Mouse (Mus musculus): ENCODE results near the gene Cdipt.

Cdipt gene

DNA sequence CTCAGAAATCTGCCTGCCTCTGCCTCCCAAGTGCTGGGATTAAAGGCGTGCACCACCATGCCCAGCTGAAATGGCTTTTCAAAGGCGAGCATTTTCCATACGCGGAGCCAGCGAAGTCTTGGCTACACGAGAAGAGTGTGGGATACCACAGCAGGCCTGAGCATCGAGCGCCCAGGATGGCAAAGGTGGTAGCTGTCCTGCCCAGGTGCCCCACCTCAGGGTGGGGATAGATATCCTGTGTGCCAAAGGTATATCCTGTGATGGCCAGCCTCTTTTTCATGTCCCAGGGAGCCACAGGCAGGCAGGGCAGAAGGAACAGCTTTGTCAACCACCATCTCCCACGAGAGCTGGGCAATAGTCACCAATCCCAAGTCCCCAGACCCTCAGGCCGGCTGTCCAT lies 37.1 kb downstream of the Cdipt start:
- 93% methylated on average over 10 of the region's 10 CpGs for WGBS

DNA sequence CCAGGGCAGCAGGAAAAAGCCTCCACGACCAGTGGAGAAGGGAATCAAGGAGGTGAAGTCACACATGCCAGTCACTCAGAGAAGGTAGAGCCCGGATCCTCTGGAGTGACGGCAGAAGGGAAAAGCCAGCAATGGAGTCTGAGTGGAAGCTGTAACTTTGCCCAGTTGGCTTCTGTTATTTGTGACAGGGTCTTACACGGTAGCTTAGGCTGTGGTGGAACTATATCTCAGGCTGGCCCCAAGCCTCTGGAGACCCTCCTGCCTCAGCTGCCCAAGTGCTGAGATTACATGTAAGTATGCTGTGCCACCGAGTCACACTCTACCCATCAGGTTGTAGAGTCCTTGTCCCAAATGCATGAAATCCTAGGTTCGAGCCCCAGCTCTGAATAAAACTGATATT lies 37.7 kb downstream of the Cdipt start:
- WGBS = 87% methylated on average over 6 of the region's 6 CpGs

- 49% methylated on average over 11 of the region's 11 CpGs for WGBS
These were observed 38.6 kb downstream of the Cdipt start, which contains the start of gene Mvp for GRCm38 (mm10) chr7:127014320-127014719. Mvp (minus strand) TSS chr7:127014621.

- 87% methylated on average over 12 of the region's 12 CpGs for WGBS
These were observed 39.3 kb downstream of the Cdipt start for GRCm38 (mm10) chr7:127014993-127015392.

- WGBS = 3% methylated on average over 10 of the region's 10 CpGs
These were observed 40.4 kb downstream of the Cdipt start for GRCm38 (mm10) chr7:127016081-127016480.

DNA sequence TGATC lies 40.6 kb downstream of the Cdipt start, which contains the start of gene Pagr1b:
Gene Pagr1b, minus strand, starts transcription at position 4 of the 5 bp plus-strand sequence.

DNA sequence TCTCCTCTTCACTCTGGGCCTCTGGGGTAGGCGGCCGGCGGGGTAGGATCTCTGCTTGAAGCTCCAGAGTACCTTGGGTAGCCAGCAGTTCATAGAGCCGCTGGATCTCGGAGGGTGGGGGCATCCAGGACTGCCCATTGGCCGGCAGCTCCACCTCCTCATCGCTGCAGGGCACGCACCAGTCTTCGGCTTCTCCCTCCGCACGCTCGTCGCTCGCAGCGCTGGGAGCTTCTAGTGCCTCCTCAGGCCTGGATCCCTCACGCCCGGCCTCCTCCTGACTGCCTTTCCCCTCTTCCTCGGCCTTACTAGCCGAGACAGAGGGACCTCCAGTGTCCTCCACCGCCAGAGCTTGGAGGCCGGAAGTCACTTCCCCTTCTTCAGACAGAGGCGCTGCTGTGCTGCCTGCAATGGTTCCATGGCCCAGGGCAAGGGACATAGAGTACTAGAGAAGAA lies 40.8 kb downstream of the Cdipt start:
- 2% methylated on average over 22 of the region's 22 CpGs for WGBS

GRCm38 (mm10) chr7:127016971-127017949 lies 41.5 kb downstream of the Cdipt start, which contains the start of gene Pagr1a:
Pagr1a (minus strand) TSS chr7:127017352.
- WGBS = under 1% methylated on average over 39 of the region's 39 CpGs

- WGBS = 33% methylated on average over 6 of the region's 6 CpGs
These were observed 42.2 kb downstream of the Cdipt start for GRCm38 (mm10) chr7:127017950-127018345.

- WGBS = 65% methylated on average over 15 of the region's 15 CpGs
These were observed 42.9 kb downstream of the Cdipt start for GRCm38 (mm10) chr7:127018416-127019305.

DNA sequence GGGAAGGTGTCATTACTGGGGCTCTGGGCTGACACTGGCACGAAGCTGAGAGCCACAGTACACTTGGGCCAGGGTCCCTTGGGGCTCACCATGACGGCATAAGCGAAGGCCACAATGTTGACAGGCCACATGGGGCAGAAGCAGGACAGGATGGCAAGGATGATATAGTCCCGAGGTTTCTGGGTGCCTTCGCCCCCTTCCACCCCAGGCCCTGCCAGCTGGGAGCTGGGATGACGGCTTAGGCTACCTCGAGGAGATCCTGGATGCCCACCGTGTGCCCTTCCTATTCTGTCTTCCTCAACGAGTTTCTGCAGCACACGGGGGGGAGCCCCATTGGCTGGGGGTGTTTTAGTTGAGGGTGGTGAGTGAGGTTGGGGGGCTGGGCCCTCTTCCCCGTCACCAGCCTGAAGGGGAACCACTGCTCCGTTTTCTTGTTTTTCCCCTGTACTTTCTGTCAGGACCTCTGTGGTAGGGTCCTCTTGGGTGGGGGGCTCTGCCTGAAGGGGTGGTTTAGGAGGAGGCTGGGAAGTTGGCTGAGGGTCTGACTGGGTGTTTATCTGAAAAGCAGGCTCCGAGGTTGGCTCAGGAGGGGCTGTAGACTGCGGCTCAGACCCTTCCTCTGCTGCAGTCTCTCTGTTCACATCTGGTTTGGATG lies 43.7 kb downstream of the Cdipt start:
- 36% methylated on average over 14 of the region's 14 CpGs for WGBS

DNA sequence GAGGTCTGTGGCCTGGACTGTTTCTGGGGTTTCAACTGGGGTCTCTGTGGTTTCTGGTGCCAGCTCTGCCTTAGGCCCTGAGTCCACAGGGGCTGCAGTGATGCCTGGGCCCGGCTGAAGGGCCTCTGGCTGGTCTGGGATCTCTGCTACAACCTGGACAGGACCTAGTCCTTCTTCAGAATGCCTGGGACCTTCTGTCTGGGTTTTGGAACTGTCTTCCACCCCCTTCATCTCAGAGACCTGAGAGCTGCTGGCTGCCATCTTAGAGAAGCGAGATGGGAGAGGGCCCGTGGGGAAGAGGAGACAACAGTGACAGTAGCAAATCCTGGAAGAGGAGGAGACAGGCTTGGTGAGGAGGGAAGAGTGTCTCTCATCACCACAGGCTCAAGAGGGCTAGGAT lies 44.3 kb downstream of the Cdipt start:
- WGBS = 33% methylated on average over 3 of the region's 3 CpGs

DNA sequence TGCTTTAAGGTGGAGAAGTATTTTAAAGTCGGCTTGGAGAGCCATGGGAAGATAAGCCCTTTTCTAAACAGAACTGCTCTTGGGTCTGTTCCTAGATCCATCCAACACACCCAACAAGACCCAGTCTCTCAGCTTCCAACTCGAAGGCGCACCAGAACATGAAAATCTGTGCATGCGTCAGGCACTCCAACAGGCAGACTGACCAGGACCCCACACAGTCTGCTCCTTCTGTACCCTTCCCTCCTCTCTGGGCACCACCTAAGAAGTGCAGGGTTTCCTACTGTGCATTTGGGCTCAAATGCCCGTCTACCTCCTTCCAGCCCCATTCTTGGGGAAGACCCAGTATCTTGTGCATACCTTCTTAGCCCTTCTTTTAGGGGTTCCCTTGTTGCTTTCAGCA lies 44.8 kb downstream of the Cdipt start:
- 19% methylated on average over 5 of the region's 5 CpGs for WGBS

DNA sequence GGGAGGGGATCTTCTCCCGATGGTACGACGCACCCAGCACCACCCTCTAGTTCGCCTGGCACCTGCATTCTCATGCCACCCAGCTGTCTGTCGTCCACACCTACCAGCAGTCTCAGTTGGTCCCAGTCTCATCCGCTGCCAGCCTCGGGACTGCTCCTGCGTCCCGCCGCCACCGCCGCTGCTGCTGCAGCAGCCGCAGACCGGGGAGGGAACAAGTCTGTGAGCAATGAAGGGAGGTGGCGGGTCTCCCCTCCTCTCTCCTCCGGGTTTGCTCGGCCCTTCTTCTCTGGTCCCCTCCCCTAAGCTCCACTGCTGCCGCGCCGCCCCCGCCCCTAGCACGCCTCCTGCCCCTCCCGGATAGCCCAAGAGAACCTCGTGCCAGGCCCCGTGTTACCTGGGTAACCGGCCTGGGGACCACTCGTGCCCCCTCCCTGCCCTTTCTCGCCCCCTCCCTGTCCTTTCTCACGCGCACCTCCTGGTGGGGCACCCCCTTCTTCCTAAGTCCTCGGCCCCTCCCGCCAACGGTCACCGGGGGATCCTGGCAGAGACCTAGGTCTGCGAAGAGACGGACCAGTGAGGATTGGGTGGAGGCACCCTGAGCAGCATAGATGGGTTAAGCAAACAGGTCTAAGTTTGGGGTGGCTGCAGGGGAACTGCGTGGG lies 45.3 kb downstream of the Cdipt start, which contains the start of the genes Gm42742 and Prrt2:
Gene Gm42742, minus strand, starts transcription at position 197 of the 662 bp plus-strand sequence.
Gene Prrt2, minus strand, starts transcription at position 311 of the 662 bp plus-strand sequence.
- WGBS = 3% methylated on average over 37 of the region's 37 CpGs

GRCm38 (mm10) chr7:127021563-127022527 lies 46.1 kb downstream of the Cdipt start:
- 52% methylated on average over 5 of the region's 5 CpGs for WGBS

GRCm38 (mm10) chr7:127022528-127023271 lies 47.0 kb downstream of the Cdipt start:
- 55% methylated on average over 7 of the region's 7 CpGs for WGBS

- WGBS = 64% methylated on average over 13 of the region's 13 CpGs
These were observed 47.6 kb downstream of the Cdipt start for GRCm38 (mm10) chr7:127023272-127023691.

DNA sequence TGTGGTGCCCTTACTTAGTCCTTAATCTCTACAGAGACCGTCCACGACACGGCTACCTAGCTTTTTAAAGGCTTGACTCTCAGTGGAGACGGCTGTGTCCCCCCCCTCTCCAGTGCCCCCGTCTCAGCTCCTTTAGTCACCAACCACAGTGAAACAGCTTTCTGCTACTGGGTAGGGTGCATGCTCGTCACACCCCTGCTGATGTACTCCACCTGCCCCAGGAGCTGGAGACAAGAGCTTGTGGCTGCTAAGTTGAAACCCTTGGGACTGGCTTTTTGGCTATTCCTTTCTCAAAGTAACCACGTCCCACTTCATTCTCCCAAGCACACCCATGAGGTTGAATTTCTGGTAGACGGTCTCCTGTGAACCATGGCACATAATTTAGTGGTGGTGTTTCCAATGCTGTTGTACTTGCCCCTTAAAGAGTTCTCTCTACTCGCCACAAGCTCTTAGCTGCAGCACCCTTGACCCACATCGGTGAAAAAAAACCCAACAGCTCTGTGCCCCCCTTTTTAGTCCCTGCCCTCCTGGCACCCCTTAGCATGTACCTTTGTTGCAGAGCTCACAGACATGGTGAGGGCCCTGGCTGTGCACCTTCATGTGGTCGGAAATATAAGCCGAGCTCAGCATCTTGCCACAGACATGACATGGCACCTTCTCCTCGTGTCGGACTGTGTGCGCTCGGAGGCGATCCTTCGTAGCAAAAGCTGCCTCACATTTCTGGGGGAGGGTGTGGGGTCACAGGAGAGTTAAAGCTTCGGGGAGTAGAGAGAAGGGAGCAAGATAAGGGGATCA lies 48.4 kb downstream of the Cdipt start:
- 18% methylated on average over 19 of the region's 19 CpGs for WGBS
